Mouse (Mus musculus) limb, embryonic 13.5 days (tissue): ENCODE results near the gene Ctdspl. TPM values are rescaled to one million over a fixed set of nuclear protein-coding genes. Genes with fewer than 3 reads are reported as not detected.

Source experiments
- ATAC-seq: fragments of 200-750 bp; cut with Nextera tagmentation; 2 replicates; pipeline ENCODE4 v1.8.0; 2017; ENCODE audit warnings: low read depth, moderate number of reproducible peaks, moderate TSS enrichment; ENCODE audit not compliant: low FRiP score
- H3K27ac ChIP-seq: fragments of 300-500 bp; sonication (generic); 2 replicates; pipeline ENCODE4 v1.5.1; 2015; ENCODE audit warnings: inconsistent platforms, mild to moderate bottlenecking, moderate library complexity
- H3K27me3 ChIP-seq: fragments of 300-500 bp; sonication (generic); 2 replicates; pipeline ENCODE4 v1.6.1; 2015; ENCODE audit warnings: mild to moderate bottlenecking, inconsistent platforms
- H3K36me3 ChIP-seq: fragments of 300-500 bp; sonication (generic); 2 replicates; pipeline ENCODE4 v1.6.1; 2015; ENCODE audit warnings: inconsistent platforms, mild to moderate bottlenecking, moderate library complexity
- H3K4me1 ChIP-seq: fragments of 300-500 bp; sonication (generic); 2 replicates; pipeline ENCODE4 v1.6.1; 2015; ENCODE audit warnings: inconsistent platforms
- H3K4me2 ChIP-seq: fragments of 300-500 bp; sonication (generic); replicated peaks from 2 replicates; pipeline ENCODE4 v1.6.1; 2015; ENCODE audit warnings: inconsistent platforms, mild to moderate bottlenecking, moderate library complexity
- H3K4me3 ChIP-seq: fragments of 300-500 bp; sonication (generic); 2 replicates; pipeline ENCODE4 v1.5.1; 2015; ENCODE audit warnings: moderate library complexity, mild to moderate bottlenecking, inconsistent platforms
- H3K9ac ChIP-seq: fragments of 300-500 bp; sonication (generic); 2 replicates; pipeline ENCODE4 v1.6.1; 2015; ENCODE audit warnings: mild to moderate bottlenecking, inconsistent platforms
- H3K9me3 ChIP-seq: fragments of 300-500 bp; sonication (generic); 2 replicates; pipeline ENCODE4 v1.6.1; 2016; ENCODE audit warnings: inconsistent platforms
- WGBS: fragments of 180-500 bp; shearing (Covaris S2); methylation state at CpG from one replicate; pipeline ENCODE4 v1.1.7; 2015; 5-methylcytosine and 5-hydroxymethylcytosine counted together
- polyA plus RNA-seq: library from polyadenylated mRNA; unstranded; fragments of >200 nt; fragmentation: Nextera tagmentation; extraction: Ambion mirVana; gene quantifications from 2 replicates; pipeline ENCODE4 v1.2.1, GENCODE M21; 2015

Gene Ctdspl
- polyA plus RNA-seq, 1 experiment from 2014 or later = 24.8 TPM

GRCm38 (mm10) chr9:118995539-118995938 is 69.3 kb downstream of the Ctdspl start:
- Histone ChIP-seq H3K27ac (no peak overlapping the region), H3K36me3 (peaks cover 6% of the 10 kb centered on the region), H3K27me3 (no peaks in the 10 kb centered on the region), H3K9ac (no peak overlapping the region), H3K4me1 (peaks cover 59% of the 10 kb centered on the region), H3K9me3 (no peaks in the 10 kb centered on the region), H3K4me2 (no peak overlapping the region), H3K4me3 (no peak overlapping the region)
- ATAC-seq = no peak; the same call in 1 of the 2 replicates
- WGBS = 79% methylated on average over 6 of the region's 6 CpGs

DNA sequence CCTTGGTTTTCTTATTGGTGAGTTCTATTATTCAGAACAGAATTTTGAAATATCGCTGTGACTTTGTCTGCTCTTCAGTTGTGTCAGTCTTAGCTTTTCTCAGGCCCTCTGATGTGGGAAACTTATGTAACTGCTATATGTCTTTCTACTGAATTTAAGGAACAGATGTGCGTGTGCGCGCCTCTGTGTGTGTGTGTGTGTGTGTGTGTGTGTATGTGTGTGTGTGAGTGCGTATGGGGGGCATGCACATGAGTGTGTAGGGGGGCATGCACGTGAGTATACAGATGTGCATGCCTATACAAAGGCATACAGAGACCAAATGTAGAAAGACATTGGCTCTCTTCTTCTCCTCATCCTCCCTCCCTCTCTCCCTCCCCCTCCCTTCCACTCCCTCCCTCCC is 71.0 kb downstream of the Ctdspl start:
- H3K27me3 ChIP-seq = no peaks in the 10 kb centered on the region
- peaks cover 57% of the 10 kb centered on the region for H3K4me1 ChIP-seq
- H3K9me3 ChIP-seq = no peaks in the 10 kb centered on the region
- 96% methylated on average over 6 of the region's 6 CpGs for WGBS
- no peak overlapping the region for H3K9ac ChIP-seq
- no peak overlapping the region for H3K4me2 ChIP-seq
- no peak overlapping the region for H3K4me3 ChIP-seq
- no peak overlapping the region for H3K27ac ChIP-seq
- no peak for ATAC-seq
- peaks cover 9% of the 10 kb centered on the region for H3K36me3 ChIP-seq

- WGBS = 45% methylated on average over 6 of the region's 6 CpGs
- no peak overlapping the region for H3K9ac ChIP-seq
- H3K27me3 ChIP-seq = no peaks in the 10 kb centered on the region
- H3K9me3 ChIP-seq = no peaks in the 10 kb centered on the region
- peaks cover 68% of the 10 kb centered on the region for H3K4me1 ChIP-seq
- no peak overlapping the region for H3K27ac ChIP-seq
- H3K36me3 ChIP-seq = peaks cover 4% of the 10 kb centered on the region; the same call in 1 of the 2 replicates
- no peak overlapping the region for H3K4me3 ChIP-seq
- no peak for ATAC-seq
- H3K4me2 ChIP-seq = no peak overlapping the region
These were observed 73.9 kb downstream of the Ctdspl start for GRCm38 (mm10) chr9:119000196-119000595.

DNA sequence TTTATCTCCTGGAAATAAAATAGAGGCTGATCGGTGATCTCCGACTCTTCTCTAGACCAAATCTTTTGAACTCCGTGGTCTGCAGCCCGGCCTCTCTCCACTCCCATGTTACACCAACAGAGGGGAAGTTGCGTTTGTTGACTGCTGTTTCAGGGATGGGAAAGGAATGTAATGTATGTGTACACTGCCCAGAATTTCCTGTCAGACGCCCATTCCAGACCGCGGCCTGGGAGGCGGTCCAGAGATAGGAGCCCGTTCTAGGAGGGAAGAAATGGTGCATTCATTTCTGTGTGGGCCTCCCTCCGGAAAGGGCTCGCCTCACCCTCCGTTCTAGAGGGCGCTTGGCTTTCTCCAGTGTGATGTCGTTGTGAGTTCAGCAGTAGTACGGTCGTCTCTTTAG is 76.0 kb downstream of the Ctdspl start:
- peaks cover 4% of the 10 kb centered on the region; the same call in 1 of the 2 replicates for H3K36me3 ChIP-seq
- H3K4me1 ChIP-seq = peaks cover 75% of the 10 kb centered on the region
- ATAC-seq = peak; percentile 43
- H3K4me2 ChIP-seq = no peak overlapping the region
- no peak overlapping the region for H3K4me3 ChIP-seq
- 68% methylated on average over 17 of the region's 17 CpGs for WGBS
- no peaks in the 10 kb centered on the region for H3K9me3 ChIP-seq
- no peaks in the 10 kb centered on the region for H3K27me3 ChIP-seq
- no peak overlapping the region for H3K9ac ChIP-seq
- peak overlapping the region; percentile 67; the same call in 1 of the 2 replicates for H3K27ac ChIP-seq

DNA sequence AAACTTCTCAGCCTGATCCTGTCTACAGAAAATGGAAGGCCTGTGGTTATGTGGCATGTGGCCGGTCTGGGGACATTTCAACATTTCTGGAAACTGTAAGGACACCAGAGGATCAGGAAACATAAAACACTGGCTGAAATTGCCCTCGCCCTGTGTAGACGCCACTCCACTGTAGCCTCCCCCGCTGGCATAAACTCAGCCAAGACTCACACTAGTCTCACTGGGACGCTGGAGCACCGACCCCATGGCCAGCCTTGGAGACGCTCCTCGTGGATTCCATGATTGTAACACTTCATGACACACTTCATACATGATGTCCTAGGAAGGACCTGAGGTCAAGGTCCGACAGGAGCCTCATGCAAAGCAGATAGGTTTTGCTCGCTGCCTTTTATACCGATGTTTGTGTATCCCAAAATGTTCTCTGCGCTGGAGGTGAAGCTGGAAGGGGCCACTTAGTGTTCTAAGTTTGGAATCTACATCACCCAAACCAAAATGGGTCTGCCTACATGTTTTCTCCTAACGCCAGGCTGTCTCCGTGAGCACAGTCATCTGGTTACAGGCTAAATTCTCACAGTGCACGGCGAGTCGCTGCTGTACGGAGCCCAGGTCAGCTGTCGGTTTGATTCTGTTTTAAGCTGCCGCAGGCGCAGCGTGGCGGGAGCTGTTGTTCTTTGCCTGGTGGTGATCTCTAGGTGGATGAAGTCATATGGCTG is 77.9 kb downstream of the Ctdspl start:
- peaks cover 4% of the 10 kb centered on the region; the same call in 1 of the 2 replicates for H3K36me3 ChIP-seq
- H3K27ac ChIP-seq = peak overlapping the region; percentile 28; the same call in 1 of the 2 replicates
- H3K4me3 ChIP-seq = no peak overlapping the region
- ATAC-seq = no peak
- no peaks in the 10 kb centered on the region for H3K27me3 ChIP-seq
- 79% methylated on average over 23 of the region's 23 CpGs for WGBS
- H3K9ac ChIP-seq = no peak overlapping the region
- no peaks in the 10 kb centered on the region for H3K9me3 ChIP-seq
- H3K4me1 ChIP-seq = peaks cover 80% of the 10 kb centered on the region
- no peak overlapping the region for H3K4me2 ChIP-seq

GRCm38 (mm10) chr9:119004703-119005076 is 78.4 kb downstream of the Ctdspl start:
- H3K27ac ChIP-seq = no peak overlapping the region
- peaks cover 4% of the 10 kb centered on the region; the same call in 1 of the 2 replicates for H3K36me3 ChIP-seq
- H3K27me3 ChIP-seq = no peaks in the 10 kb centered on the region
- 87% methylated on average over 16 of the region's 16 CpGs for WGBS
- ATAC-seq = no peak
- no peak overlapping the region for H3K4me2 ChIP-seq
- H3K4me1 ChIP-seq = peaks cover 80% of the 10 kb centered on the region
- no peaks in the 10 kb centered on the region for H3K9me3 ChIP-seq
- H3K4me3 ChIP-seq = no peak overlapping the region
- H3K9ac ChIP-seq = no peak overlapping the region

GRCm38 (mm10) chr9:119005303-119006029 is 79.2 kb downstream of the Ctdspl start:
- Histone ChIP-seq H3K4me2 (no peak overlapping the region), H3K27me3 (no peaks in the 10 kb centered on the region), H3K27ac (no peak overlapping the region), H3K9ac (no peak overlapping the region), H3K36me3 (peaks cover 3% of the 10 kb centered on the region; the same call in 1 of the 2 replicates), H3K4me3 (no peak overlapping the region), H3K9me3 (no peaks in the 10 kb centered on the region), H3K4me1 (peaks cover 85% of the 10 kb centered on the region)
- no peak for ATAC-seq
- WGBS = 60% methylated on average over 15 of the region's 15 CpGs

GRCm38 (mm10) chr9:119007266-119007665 is 81.0 kb downstream of the Ctdspl start:
- Histone ChIP-seq H3K36me3 (peaks cover 13% of the 10 kb centered on the region), H3K9ac (no peak overlapping the region), H3K4me1 (peaks cover 78% of the 10 kb centered on the region), H3K27me3 (no peaks in the 10 kb centered on the region), H3K4me2 (no peak overlapping the region), H3K9me3 (no peaks in the 10 kb centered on the region), H3K27ac (no peak overlapping the region), H3K4me3 (no peak overlapping the region)
- no peak for ATAC-seq
- 72% methylated on average over 10 of the region's 10 CpGs for WGBS

DNA sequence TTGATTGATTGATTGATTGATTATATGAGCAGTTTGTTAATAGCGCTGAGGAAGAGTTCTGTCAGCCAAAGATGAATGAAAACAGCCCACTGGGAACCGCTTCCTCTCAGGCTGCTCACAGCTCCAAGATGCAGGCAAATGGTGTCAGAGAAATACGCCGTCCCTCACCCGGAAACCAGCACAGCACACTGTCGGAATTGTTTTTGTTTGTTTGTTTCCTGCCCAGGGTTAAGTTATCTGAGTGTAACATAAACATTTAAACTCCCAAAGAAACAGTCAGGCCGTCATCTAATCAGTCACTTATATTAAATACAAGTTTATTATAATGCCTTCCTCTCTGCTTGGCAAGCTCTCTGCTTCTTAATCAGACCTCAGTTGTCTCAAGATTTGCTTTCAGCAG is 82.6 kb downstream of the Ctdspl start:
- WGBS = 60% methylated on average over 7 of the region's 7 CpGs
- H3K9ac ChIP-seq = no peak overlapping the region

DNA sequence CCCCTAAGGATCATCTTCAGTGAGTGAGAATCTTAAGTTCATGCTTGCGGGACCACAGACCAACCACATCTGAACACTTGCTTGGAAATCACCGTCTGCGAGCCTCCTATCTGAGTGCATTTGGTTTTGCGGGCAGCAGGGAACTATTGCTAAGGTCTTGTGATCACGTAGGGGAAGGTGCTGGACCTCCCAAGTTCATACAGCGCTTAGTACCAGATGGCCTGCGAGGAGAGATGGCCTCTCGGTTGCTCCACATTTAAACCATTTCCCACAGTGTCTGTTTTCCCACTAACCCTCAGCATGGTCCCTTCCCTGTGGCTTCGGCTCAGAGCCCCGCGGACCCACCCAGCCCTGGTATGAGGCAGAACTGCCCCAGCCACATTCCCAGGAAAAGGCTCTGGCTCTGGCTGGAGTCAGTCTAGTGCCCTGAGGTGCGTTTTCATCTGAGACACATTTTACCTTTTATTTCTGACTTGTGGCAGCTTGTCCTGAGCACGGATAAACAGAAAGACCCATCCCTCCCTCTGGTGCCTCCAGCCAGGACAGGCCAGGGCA is 84.0 kb downstream of the Ctdspl start:
- Histone ChIP-seq H3K27ac (peak overlapping the region; percentile 39; the same call in 1 of the 2 replicates), H3K9ac (no peak overlapping the region)
- 67% methylated on average over 13 of the region's 13 CpGs for WGBS

More for the DNA sequence above, 82.6 kb downstream of the Ctdspl start:
- no peak for ATAC-seq
- no peaks in the 10 kb centered on the region for H3K9me3 ChIP-seq
- H3K27me3 ChIP-seq = no peaks in the 10 kb centered on the region
- H3K4me2 ChIP-seq = no peak overlapping the region
- H3K4me3 ChIP-seq = no peak overlapping the region
- H3K4me1 ChIP-seq = peaks cover 64% of the 10 kb centered on the region
- no peak overlapping the region for H3K27ac ChIP-seq
- peaks cover 29% of the 10 kb centered on the region for H3K36me3 ChIP-seq

GRCm38 (mm10) chr9:119016785-119017507 is 90.7 kb downstream of the Ctdspl start:
- ATAC-seq = no peak
- peaks cover 24% of the 10 kb centered on the region for H3K4me1 ChIP-seq
- H3K27ac ChIP-seq = 0 out of 2 replicates have a peak overlapping the region, but pooled peaks have one; percentile 22
- no peak overlapping the region for H3K4me3 ChIP-seq
- WGBS = 81% methylated on average over 7 of the region's 7 CpGs
- no peak overlapping the region for H3K9ac ChIP-seq
- H3K36me3 ChIP-seq = peaks cover 69% of the 10 kb centered on the region
- H3K9me3 ChIP-seq = no peaks in the 10 kb centered on the region
- no peaks in the 10 kb centered on the region for H3K27me3 ChIP-seq
- H3K4me2 ChIP-seq = no peak overlapping the region

More for the DNA sequence above, 84.0 kb downstream of the Ctdspl start:
- H3K4me3 ChIP-seq = no peak overlapping the region
- no peaks in the 10 kb centered on the region for H3K9me3 ChIP-seq
- no peak overlapping the region for H3K4me2 ChIP-seq
- ATAC-seq = no peak
- peaks cover 43% of the 10 kb centered on the region for H3K36me3 ChIP-seq
- no peaks in the 10 kb centered on the region for H3K27me3 ChIP-seq
- peaks cover 51% of the 10 kb centered on the region for H3K4me1 ChIP-seq
